Mouse (Mus musculus) left cerebral cortex, adult 2 months (tissue): ENCODE measurements at regions not wholly inside any gene's neighbourhood (a gene's known extent, or its start where the extent isn't known, plus 50 kb on each side); places are given as distances from the start of the nearest gene placed in this dataset.

ENCODE experiments used
- DNase-seq, 2 experiments: peaks; one replicate each; pipeline ENCODE4 v3.0.0; 2021 to 2022; ENCODE audit warnings: low spot score in 2 of 2, mixed read lengths in 1 of 2; ENCODE audit errors: extremely low spot score in 1 of 2
- H3K27ac ChIP-seq: fragments of 200-600 bp; 2 replicates; pipeline ENCODE4 v1.8.1; 2022
- H3K4me3 ChIP-seq: fragments of 200-600 bp; 2 replicates; pipeline ENCODE4 v1.8.1; 2022
- CTCF ChIP-seq: fragments of 200-600 bp; IDR thresholded peaks from 2 replicates; pipeline ENCODE4 v1.8.1; 2022; ENCODE audit warnings: antibody characterized with exemption, mild to moderate bottlenecking, moderate library complexity
- intact Hi-C: fragments of 180-260 bp; cut with DNase I; formaldehyde crosslinking; loops from one replicate; pipeline ENCODE4 v1.15.1; 2025

- intact Hi-C loops: loop anchor here (5.0 to 10.0 kb wide), 4 partner anchors 319 to 1281 kb away; partner anchors contain the start of gene Osr1
- no peak for TF ChIP-seq CTCF
- no peak for DNase-seq
- Histone ChIP-seq H3K4me3 (no peak overlapping the region), H3K27ac (no peak overlapping the region)
These were observed 223.7 kb downstream of the Ttc32 start for GRCm38 (mm10) chr12:9253306-9254074.

GRCm38 (mm10) chr12:9254301-9254860 is 224.6 kb downstream of the Ttc32 start:
- H3K4me3 ChIP-seq: no peak overlapping the region
- H3K27ac ChIP-seq: no peak overlapping the region
- TF ChIP-seq CTCF: no peak
- DNase-seq: peak; percentile 22 to 31
- intact Hi-C loops: loop anchor here (5.0 to 10.0 kb wide), 4 partner anchors 318 to 1280 kb away; partner anchors contain the start of gene Osr1

- no peak for TF ChIP-seq CTCF
- DNase-seq: no peak
- no peak overlapping the region for H3K27ac ChIP-seq
- intact Hi-C loops: loop anchor here (10.0 kb wide), 2 partner anchors 969 to 1279 kb away; no protein-coding TSS in a partner anchor
- H3K4me3 ChIP-seq: no peak overlapping the region
These were observed 226.1 kb downstream of the Ttc32 start for GRCm38 (mm10) chr12:9255661-9256486.

GRCm38 (mm10) chr12:9256487-9256820 is 226.7 kb downstream of the Ttc32 start:
- intact Hi-C loops: loop anchor here (10.0 kb wide), 2 partner anchors 968 to 1278 kb away; no protein-coding TSS in a partner anchor
- H3K27ac ChIP-seq: no peak overlapping the region
- DNase-seq: no peak
- TF ChIP-seq CTCF: no peak
- no peak overlapping the region for H3K4me3 ChIP-seq

- Histone ChIP-seq H3K27ac (no peak overlapping the region), H3K4me3 (no peak overlapping the region)
- no peak for DNase-seq
- no peak for TF ChIP-seq CTCF
- intact Hi-C loops: loop anchor here (10.0 kb wide), 2 partner anchors 967 to 1277 kb away; no protein-coding TSS in a partner anchor
These were observed 228.4 kb downstream of the Ttc32 start for GRCm38 (mm10) chr12:9258221-9258620.

- intact Hi-C loops: no loop called here
- Histone ChIP-seq H3K27ac (no peak overlapping the region), H3K4me3 (no peak overlapping the region)
- TF ChIP-seq CTCF: no peak
- DNase-seq: no peak
These were observed 231.9 kb downstream of the Ttc32 start for GRCm38 (mm10) chr12:9261662-9262061.

GRCm38 (mm10) chr12:9266221-9266620 is 236.4 kb downstream of the Ttc32 start:
- no peak overlapping the region for H3K4me3 ChIP-seq
- DNase-seq: no peak
- H3K27ac ChIP-seq: no peak overlapping the region
- no peak for TF ChIP-seq CTCF
- intact Hi-C loops: no loop called here

GRCm38 (mm10) chr12:9271484-9271883 is 241.7 kb downstream of the Ttc32 start:
- TF ChIP-seq CTCF: no peak
- DNase-seq: no peak
- Histone ChIP-seq H3K4me3 (no peak overlapping the region), H3K27ac (no peak overlapping the region)
- intact Hi-C loops: no loop called here

- intact Hi-C loops: no loop called here
- Histone ChIP-seq H3K27ac (no peak overlapping the region), H3K4me3 (no peak overlapping the region)
- TF ChIP-seq CTCF: no peak
- DNase-seq: no peak
These were observed 244.4 kb downstream of the Ttc32 start for GRCm38 (mm10) chr12:9274181-9274580.

GRCm38 (mm10) chr12:9275697-9276096 is 245.9 kb downstream of the Ttc32 start:
- TF ChIP-seq CTCF: no peak
- no peak overlapping the region for H3K4me3 ChIP-seq
- intact Hi-C loops: no loop called here
- no peak for DNase-seq
- no peak overlapping the region for H3K27ac ChIP-seq

- no peak for TF ChIP-seq CTCF
- DNase-seq: no peak
- intact Hi-C loops: no loop called here
- no peak overlapping the region for H3K4me3 ChIP-seq
- H3K27ac ChIP-seq: no peak overlapping the region
These were observed 248.9 kb downstream of the Ttc32 start for GRCm38 (mm10) chr12:9278735-9279134.
